Mouse (Mus musculus) C2C12 (cell line): ENCODE data around the gene Bcr.

Source experiments
- CEBPB ChIP-seq: IDR thresholded peaks from one replicate; pipeline ENCODE4 v1.6.1; 2011; ENCODE audit warnings: low read depth, mild to moderate bottlenecking, control low read depth, moderate library complexity
- CTCF ChIP-seq: IDR thresholded peaks from one replicate; pipeline ENCODE4 v1.5.1; 2011; ENCODE audit not compliant: control insufficient read depth, insufficient read depth, insufficient read length
- MAX ChIP-seq: IDR thresholded peaks from one replicate; pipeline ENCODE4 v1.6.1; 2011; ENCODE audit warnings: mild to moderate bottlenecking, control low read depth

DNA sequence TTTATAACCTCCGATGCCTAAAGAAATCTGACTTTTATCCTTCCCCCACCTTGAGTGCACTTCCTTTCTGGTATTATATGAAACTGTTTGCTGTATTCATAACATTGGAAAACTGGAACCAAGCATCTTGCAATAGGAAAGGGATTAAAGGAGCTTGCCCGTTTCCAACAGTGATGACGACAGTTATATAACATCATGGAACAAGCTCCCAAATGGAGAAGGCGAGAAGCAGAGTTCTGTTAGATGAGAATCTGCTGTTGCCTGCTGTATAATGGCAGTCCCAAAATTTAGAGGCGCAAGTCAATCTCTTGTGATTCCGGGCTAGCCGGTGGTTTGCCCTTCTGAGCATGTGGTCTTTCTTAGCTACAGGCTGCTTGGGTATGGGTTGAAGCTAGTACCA is 34.8 kb downstream of the Bcr start:
- TF ChIP-seq CTCF (no peak), MAX (no peak), CEBPB (no peak)
